Mouse (Mus musculus) spleen, postnatal 0 days (tissue): ENCODE measurements around the gene Gmpr. TPM values are rescaled to one million over a fixed set of nuclear protein-coding genes. Genes with fewer than 3 reads are reported as not detected.

Source experiments
- polyA plus RNA-seq: library from polyadenylated mRNA; unstranded; fragments of >200 nt; fragmentation: Nextera tagmentation; extraction: Ambion mirVana; gene quantifications from 2 replicates; pipeline ENCODE4 v1.2.1, GENCODE M21; 2015

Gmpr gene
- polyA plus RNA-seq, result 120 and 152 TPM in 2 replicates

GRCm38 (mm10) chr13:45507274-45508229 lies at the start of gene Gmpr:
Gene Gmpr, plus strand, starts transcription at chr13:45507444.

Other genes with a start within 250 kb of the Gmpr start
- 16.7 and 17.5 TPM in 2 replicates for gene Mylip, start 117.7 kb upstream of the Gmpr start, polyA plus RNA-seq